25 mouse cellular contexts compared by ENCODE assay signal in the genomic region with DNA sequence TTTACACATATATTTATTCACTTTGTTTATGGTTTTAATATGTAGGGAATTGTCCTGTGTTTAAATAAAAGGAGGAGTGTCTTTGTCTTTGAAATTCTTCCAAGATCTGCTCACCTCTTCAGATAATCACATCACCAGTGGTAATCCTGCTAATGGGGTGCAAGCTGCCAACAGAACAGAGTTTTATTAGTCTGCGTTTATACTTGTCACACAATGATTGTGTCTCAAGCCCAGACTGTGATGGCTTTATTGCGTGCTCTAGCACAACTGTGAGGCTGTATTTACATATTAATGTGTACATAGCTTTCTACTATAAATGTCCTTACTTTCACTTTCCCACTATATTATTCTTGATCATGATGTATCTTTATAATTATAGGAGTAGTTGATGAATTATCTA.
"Had no signal": no experiment of that assay in that cellular context is flagged by ENCODE, and none has a peak within 500 bp of the region (broad histone marks: within the 10 kb centered on the region; RNA-seq: fewer than 3 reads in every experiment).

No protein-coding gene starts in this region.

- H3K4me2 ChIP-seq: heart, embryonic 12.5 days; hindbrain, embryonic 13.5 days; hindbrain, embryonic 15.5 days; kidney, embryonic 15.5 days; limb, embryonic 13.5 days; limb, embryonic 15.5 days; liver, embryonic 12.5 days had no signal

- DNase-seq: gastrocnemius, postnatal 14 days; heart, adult 11 months; heart, postnatal 10 days; heart, postnatal 4 days; kidney, adult 11 months; kidney, adult 2 months; kidney, adult 9 months; kidney, postnatal 14 days; kidney, postnatal 36 days; layer of hippocampus, adult 9-11 months; layer of hippocampus, postnatal 36 days; left cerebral cortex, postnatal 4 days had no signal

- ATAC-seq: hindbrain, postnatal 0 days; intestine, embryonic 16.5 days; liver, embryonic 12.5 days had no signal

- H3K27me3 ChIP-seq: heart, embryonic 12.5 days; hindbrain, embryonic 13.5 days; hindbrain, embryonic 15.5 days; kidney, embryonic 15.5 days; limb, embryonic 13.5 days; limb, embryonic 15.5 days; liver, embryonic 12.5 days had no signal

- H3K4me3 ChIP-seq: heart, embryonic 10.5 days; heart, embryonic 12.5 days; hindbrain, embryonic 10.5 days; hindbrain, embryonic 13.5 days; hindbrain, embryonic 15.5 days; kidney, embryonic 15.5 days; limb, embryonic 13.5 days; limb, embryonic 15.5 days; liver, embryonic 12.5 days had no signal

- H3K36me3 ChIP-seq: heart, embryonic 10.5 days; heart, embryonic 12.5 days; hindbrain, embryonic 10.5 days; hindbrain, embryonic 13.5 days; hindbrain, embryonic 15.5 days; kidney, embryonic 15.5 days; limb, embryonic 13.5 days; limb, embryonic 15.5 days; liver, embryonic 12.5 days had no signal

- H3K9ac ChIP-seq: heart, embryonic 12.5 days; hindbrain, embryonic 13.5 days; hindbrain, embryonic 15.5 days; kidney, embryonic 15.5 days; limb, embryonic 13.5 days; limb, embryonic 15.5 days; liver, embryonic 12.5 days; liver, embryonic 14.5 days had no signal

- H3K27ac ChIP-seq: heart, embryonic 10.5 days; hindbrain, embryonic 10.5 days; hindbrain, embryonic 13.5 days; hindbrain, embryonic 15.5 days; hindbrain, postnatal 0 days; kidney, embryonic 15.5 days; kidney, postnatal 0 days; limb, embryonic 13.5 days; limb, embryonic 15.5 days; liver, embryonic 12.5 days; liver, embryonic 14.5 days had no signal

- H3K4me1 ChIP-seq: heart, embryonic 10.5 days; hindbrain, embryonic 10.5 days; hindbrain, embryonic 13.5 days; hindbrain, embryonic 15.5 days; kidney, embryonic 15.5 days; limb, embryonic 15.5 days had no signal

- H3K9me3 ChIP-seq: heart, embryonic 10.5 days; heart, embryonic 12.5 days; hindbrain, embryonic 10.5 days; hindbrain, embryonic 13.5 days; hindbrain, embryonic 15.5 days; kidney, embryonic 15.5 days; limb, embryonic 13.5 days; limb, embryonic 15.5 days; liver, embryonic 12.5 days had no signal
